Mouse (Mus musculus): ENCODE measurements around the gene Gps2. TPM values are rescaled to one million over a fixed set of nuclear protein-coding genes. Genes with fewer than 3 reads are reported as not detected.

Gene Gps2
- polyA plus RNA-seq, 1 experiment, result 116 TPM

DNA sequence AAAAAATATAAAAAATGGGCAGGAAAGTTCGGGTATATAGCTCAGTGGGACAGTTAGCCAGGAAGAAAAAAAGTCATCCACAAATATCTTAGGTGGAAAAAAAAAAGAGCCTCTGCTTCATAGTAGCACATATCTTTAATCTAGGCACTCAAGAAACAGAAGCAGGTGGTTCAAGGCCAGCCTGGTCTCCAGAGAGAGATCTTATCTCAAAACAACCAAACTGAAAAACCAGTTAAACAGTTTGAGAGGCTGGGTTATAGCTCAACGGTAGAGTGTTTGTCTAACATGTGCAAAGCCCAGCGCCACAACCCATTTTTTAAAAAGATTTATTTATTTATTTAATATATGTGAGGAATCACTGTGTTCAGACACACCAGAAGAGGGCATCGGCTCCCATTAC, 19.4 kb downstream of the Gps2 start:
- H3K4me3 ChIP-seq (replicated peaks), result no peak overlapping the region
- TF ChIP-seq GATA1 (IDR thresholded peaks at IDR 0.05; ENCODE audit: borderline replicate concordance, low read length) (no peak), FLI1 (IDR thresholded peaks at IDR 0.05; ENCODE audit: low read length) (no peak)

DNA sequence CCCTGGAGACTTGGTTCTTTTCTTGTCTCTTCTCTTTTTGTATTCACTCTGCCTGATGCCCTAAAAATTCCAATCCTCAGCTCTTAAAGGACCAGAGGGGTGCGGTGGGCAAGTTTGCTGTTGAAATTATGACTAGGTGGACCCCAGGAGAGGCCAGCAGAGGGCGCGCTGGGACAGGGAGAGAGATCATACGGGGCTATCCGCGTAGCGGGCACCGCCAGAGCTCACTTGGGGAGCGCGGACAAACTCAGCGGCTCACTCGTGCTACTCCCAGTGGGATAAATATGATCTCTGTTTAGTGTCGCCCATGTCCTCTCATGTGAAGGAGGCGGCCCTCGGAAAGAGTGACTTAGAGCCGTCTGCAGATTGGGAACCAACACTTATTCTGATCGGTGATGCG, 20.5 kb downstream of the Gps2 start:
- no peak for TF ChIP-seq FLI1 (IDR thresholded peaks at IDR 0.05; ENCODE audit: low read length)
- TF ChIP-seq GATA1 (IDR thresholded peaks at IDR 0.05; ENCODE audit: borderline replicate concordance, low read length), result no peak
- Histone ChIP-seq H3K27me3 (replicated peaks) (peaks cover 50% of the 10 kb centered on the region), H3K9me3 (no peaks in the 10 kb centered on the region), H3K4me3 (replicated peaks) (peak overlapping the region; percentile 85), H3K4me1 (peaks cover 54% of the 10 kb centered on the region), H3K36me3 (replicated peaks; ENCODE audit: low read length) (no peaks in the 10 kb centered on the region)

More for the DNA sequence above, 19.4 kb downstream of the Gps2 start:
- no peaks in the 10 kb centered on the region for H3K36me3 ChIP-seq (replicated peaks; ENCODE audit: low read length)
- peaks cover 54% of the 10 kb centered on the region for H3K4me1 ChIP-seq
- peaks cover 39% of the 10 kb centered on the region for H3K27me3 ChIP-seq (replicated peaks)
- no peaks in the 10 kb centered on the region for H3K9me3 ChIP-seq

DNA sequence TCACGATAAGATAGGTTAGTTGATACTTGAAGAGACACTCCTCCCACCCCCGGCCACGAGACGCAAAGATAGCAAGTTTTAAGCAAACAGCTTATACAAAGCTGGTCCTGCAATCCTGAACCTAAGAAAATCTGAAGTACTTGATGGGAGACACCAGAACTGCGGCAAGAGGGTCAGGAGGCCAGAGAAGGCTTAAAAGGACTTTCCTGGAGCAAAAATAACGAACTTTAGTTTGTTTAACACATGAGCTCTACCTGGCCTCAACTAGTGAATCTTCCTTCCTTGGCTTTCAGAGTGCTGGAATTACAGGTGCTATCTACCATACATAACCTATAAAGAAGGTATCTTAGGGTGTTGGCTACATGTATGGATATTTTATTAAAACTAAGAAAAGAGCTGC, 21.0 kb downstream of the Gps2 start:
- peaks cover 54% of the 10 kb centered on the region for H3K4me1 ChIP-seq
- TF ChIP-seq GATA1 (IDR thresholded peaks at IDR 0.05; ENCODE audit: borderline replicate concordance, low read length), result no peak
- no peak for TF ChIP-seq FLI1 (IDR thresholded peaks at IDR 0.05; ENCODE audit: low read length)
- H3K4me3 ChIP-seq (replicated peaks), result no peak overlapping the region
- no peaks in the 10 kb centered on the region for H3K36me3 ChIP-seq (replicated peaks; ENCODE audit: low read length)
- no peaks in the 10 kb centered on the region for H3K9me3 ChIP-seq
- peaks cover 55% of the 10 kb centered on the region for H3K27me3 ChIP-seq (replicated peaks)

DNA sequence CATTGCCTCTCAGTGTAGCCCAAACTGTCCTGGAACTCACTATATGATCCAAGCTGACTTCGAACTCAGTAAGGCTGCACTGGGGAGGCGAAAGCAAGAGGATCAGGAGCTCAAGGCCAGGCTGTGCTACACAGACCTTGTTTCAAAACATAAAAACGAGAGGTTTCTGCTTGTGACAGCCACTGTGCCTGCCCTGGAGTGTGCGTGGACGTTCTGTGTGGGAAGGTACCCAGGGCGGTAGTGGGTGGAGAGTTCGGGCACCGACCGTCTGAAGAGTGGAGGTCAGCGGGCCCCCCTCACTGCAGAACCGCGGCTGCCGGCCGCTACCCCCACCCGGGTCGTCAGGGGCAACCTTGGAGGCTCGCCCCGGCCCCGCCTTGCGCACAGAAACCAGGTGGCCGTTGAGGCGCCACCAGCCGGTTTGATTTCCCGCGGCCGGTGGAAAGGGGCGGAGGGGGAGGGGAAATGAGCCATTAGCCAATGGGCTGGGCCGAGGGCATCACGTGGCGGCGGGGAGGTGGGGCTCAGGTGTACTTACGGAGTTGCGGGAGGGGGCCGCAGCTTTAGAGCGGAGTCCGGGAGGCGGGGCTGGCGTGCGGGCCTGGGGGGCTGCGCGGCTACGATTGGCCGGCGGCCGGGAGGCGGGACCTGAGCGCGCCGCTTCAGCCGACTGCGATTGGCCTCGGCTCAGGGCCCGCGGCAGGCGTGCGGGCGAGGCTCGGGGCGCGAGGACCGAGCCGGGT, 21.6 kb downstream of the Gps2 start, which contains the start of gene Ybx2:
TSS of gene Ybx2 (plus strand) at position 660 of the 743 bp plus-strand sequence.
- peaks cover 54% of the 10 kb centered on the region for H3K4me1 ChIP-seq
- H3K9me3 ChIP-seq, result no peaks in the 10 kb centered on the region
- TF ChIP-seq GATA1 (IDR thresholded peaks at IDR 0.05; ENCODE audit: borderline replicate concordance, low read length), result no peak
- TF ChIP-seq FLI1 (IDR thresholded peaks at IDR 0.05; ENCODE audit: low read length), result no peak
- H3K36me3 ChIP-seq (replicated peaks; ENCODE audit: low read length), result no peaks in the 10 kb centered on the region
- H3K27me3 ChIP-seq (replicated peaks), result peaks cover 61% of the 10 kb centered on the region
- peak within 1 kb of the TSS; percentile 90 for H3K4me3 ChIP-seq (replicated peaks)

DNA sequence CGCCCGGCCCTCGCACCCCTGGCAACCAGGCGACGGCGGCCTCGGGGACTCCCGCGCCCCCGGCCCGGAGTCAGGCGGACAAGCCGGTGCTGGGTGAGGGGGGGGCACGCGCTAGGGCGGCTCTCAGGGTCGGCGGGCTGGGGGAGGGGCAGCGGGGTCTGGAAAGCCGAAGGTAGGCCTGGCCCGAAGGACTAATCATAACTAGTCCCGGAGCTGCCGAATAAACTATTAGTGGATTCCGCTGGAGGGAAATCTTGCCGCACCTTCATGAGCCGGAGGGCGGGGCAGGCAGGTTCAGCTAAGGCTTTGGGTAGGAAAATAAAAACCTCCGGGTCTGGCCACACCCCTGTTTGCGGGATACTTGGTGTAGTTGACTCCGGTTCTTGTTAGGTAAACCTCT, 22.5 kb downstream of the Gps2 start:
- H3K4me1 ChIP-seq, result peaks cover 51% of the 10 kb centered on the region
- H3K9me3 ChIP-seq, result no peaks in the 10 kb centered on the region
- TF ChIP-seq FLI1 (IDR thresholded peaks at IDR 0.05; ENCODE audit: low read length) (no peak), GATA1 (IDR thresholded peaks at IDR 0.05; ENCODE audit: borderline replicate concordance, low read length) (no peak)
- peaks cover 69% of the 10 kb centered on the region for H3K27me3 ChIP-seq (replicated peaks)
- H3K4me3 ChIP-seq (replicated peaks), result peak overlapping the region; percentile 90
- no peaks in the 10 kb centered on the region for H3K36me3 ChIP-seq (replicated peaks; ENCODE audit: low read length)

DNA sequence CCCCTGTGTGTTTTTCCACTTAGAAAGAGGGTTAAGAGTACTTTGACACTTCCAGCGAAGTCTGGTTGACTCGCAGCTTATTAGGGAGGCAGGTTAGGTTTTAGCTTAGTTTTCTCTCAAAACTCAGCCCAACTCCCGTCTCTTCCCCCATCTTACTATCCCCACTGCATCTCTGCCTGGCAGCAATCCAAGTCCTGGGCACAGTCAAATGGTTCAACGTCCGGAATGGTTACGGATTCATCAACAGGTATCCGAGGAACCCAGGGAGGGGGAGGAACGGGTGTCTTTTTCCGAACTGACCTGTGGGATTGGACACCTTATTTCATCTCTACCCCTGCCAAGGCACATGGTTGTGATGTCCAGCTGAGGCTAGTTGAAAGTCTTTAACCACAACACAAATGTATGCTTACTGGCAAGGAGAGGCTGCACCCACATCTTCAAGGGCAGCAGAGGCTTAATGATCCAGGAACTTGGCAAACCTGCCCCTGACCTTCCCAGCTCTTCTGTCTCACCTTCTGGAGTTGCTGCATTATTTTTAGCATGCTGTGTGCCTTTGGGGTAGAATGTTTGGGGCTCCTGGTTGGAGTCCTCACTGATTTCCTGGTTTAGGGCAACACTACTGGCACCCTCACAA, 23.1 kb downstream of the Gps2 start:
- TF ChIP-seq GATA1 (IDR thresholded peaks at IDR 0.05; ENCODE audit: borderline replicate concordance, low read length) (no peak), FLI1 (IDR thresholded peaks at IDR 0.05; ENCODE audit: low read length) (no peak)
- Histone ChIP-seq H3K9me3 (no peaks in the 10 kb centered on the region), H3K27me3 (replicated peaks) (peaks cover 72% of the 10 kb centered on the region), H3K4me3 (replicated peaks) (no peak overlapping the region), H3K4me1 (peaks cover 44% of the 10 kb centered on the region), H3K36me3 (replicated peaks; ENCODE audit: low read length) (no peaks in the 10 kb centered on the region)

DNA sequence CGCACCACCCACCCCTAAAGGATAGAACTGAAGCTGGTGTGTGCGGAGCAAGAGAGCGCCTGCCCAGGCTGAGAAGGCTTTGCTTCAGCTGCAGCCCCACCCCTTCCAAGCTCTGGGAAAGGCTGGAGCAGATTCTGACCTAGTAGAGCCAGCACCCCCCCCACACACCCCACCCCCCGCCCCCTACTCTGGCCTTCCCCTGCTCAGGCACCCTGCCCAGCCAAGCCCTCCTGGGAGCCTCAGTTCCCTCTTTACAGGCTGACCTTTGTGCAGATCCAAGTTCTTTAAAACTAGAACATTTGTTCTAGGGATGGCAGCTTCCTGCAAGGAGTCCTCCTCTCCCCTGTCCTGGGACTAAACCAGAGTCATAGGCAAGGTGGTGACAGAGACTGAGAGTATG, 23.7 kb downstream of the Gps2 start:
- peaks cover 77% of the 10 kb centered on the region for H3K27me3 ChIP-seq (replicated peaks)
- TF ChIP-seq GATA1 (IDR thresholded peaks at IDR 0.05; ENCODE audit: borderline replicate concordance, low read length) (no peak), FLI1 (IDR thresholded peaks at IDR 0.05; ENCODE audit: low read length) (no peak)
- H3K4me1 ChIP-seq, result peaks cover 38% of the 10 kb centered on the region

DNA sequence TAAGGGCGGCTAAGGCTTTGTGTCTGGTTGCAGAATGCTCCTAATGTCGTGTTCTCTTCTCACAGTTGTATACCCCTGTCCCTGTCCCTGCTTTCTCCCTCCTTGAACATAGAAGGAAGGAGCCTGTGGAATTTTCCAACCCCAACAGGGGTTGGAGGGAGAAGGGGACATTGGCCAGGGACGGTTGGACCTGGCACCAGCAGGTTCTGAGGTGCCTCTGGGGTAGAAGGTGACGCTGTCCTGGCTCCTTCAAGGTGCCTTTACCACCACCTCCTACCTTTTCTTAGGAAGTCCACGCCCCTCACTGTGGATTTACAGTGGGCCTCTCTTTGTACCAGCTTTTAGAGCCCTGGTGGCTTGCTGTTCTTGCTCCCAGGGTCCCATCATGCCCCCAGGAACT, 24.1 kb downstream of the Gps2 start:
- TF ChIP-seq GATA1 (IDR thresholded peaks at IDR 0.05; ENCODE audit: borderline replicate concordance, low read length), result no peak
- no peak for TF ChIP-seq FLI1 (IDR thresholded peaks at IDR 0.05; ENCODE audit: low read length)
- Histone ChIP-seq H3K36me3 (replicated peaks; ENCODE audit: low read length) (no peaks in the 10 kb centered on the region), H3K27me3 (replicated peaks) (peaks cover 81% of the 10 kb centered on the region), H3K9me3 (no peaks in the 10 kb centered on the region), H3K4me1 (peaks cover 34% of the 10 kb centered on the region), H3K4me3 (replicated peaks) (no peak overlapping the region)

More for the DNA sequence above, 23.7 kb downstream of the Gps2 start:
- H3K9me3 ChIP-seq, result no peaks in the 10 kb centered on the region
- no peaks in the 10 kb centered on the region for H3K36me3 ChIP-seq (replicated peaks; ENCODE audit: low read length)
- H3K4me3 ChIP-seq (replicated peaks), result no peak overlapping the region

DNA sequence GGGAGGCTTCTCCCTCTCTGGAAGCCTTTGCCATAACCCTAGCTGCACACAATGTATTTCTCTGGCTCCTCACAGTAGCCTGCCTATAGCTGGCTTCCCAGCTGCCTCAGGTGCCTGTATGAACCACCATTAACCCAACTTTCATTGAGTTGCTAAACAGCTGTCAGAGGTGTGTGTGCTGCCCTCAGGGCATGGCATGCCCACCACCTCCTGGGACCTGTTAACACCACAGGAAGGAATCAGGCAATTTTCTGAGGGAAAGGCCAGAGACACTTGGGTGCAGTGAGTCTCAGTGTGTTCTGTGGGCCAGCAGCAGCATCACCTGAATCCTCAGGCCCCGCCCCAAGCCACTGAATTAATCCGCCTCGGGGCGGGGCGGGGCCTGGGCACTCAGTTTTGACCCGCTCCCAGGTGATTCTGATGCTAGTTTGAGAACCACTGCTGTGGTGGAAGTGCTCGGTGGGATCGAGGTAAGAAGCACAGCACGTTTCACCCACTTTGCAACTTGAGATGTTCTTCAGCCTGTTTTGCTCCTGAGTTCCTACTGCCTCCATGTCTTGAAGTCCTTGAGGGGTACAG, 24.8 kb downstream of the Gps2 start:
- H3K9me3 ChIP-seq, result no peaks in the 10 kb centered on the region
- peaks cover 88% of the 10 kb centered on the region for H3K27me3 ChIP-seq (replicated peaks)
- no peak overlapping the region for H3K4me3 ChIP-seq (replicated peaks)
- H3K4me1 ChIP-seq, result peaks cover 34% of the 10 kb centered on the region
- TF ChIP-seq GATA1 (IDR thresholded peaks at IDR 0.05; ENCODE audit: borderline replicate concordance, low read length) (no peak), FLI1 (IDR thresholded peaks at IDR 0.05; ENCODE audit: low read length) (no peak)
- H3K36me3 ChIP-seq (replicated peaks; ENCODE audit: low read length), result no peaks in the 10 kb centered on the region

DNA sequence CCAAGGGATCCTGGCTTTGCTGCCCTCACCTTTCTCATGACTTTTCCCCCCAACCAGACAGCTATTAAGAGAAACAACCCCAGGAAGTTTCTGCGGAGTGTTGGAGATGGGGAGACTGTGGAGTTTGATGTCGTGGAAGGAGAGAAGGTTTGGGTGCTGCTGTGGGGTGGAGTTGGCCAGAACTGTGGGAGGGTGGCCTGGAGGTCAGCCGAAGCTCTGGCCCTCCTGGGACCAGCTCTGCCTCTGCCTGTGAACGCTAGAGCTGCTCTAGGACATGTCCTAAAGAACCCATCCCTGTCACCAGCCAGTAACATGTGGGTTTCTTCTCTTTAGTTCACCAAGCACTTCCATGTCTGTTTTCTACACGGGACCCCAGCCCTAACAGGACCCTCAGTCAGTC, 25.5 kb downstream of the Gps2 start:
- H3K36me3 ChIP-seq (replicated peaks; ENCODE audit: low read length), result no peaks in the 10 kb centered on the region
- H3K4me3 ChIP-seq (replicated peaks), result no peak overlapping the region
- peaks cover 94% of the 10 kb centered on the region for H3K27me3 ChIP-seq (replicated peaks)
- H3K4me1 ChIP-seq, result peaks cover 29% of the 10 kb centered on the region
- no peaks in the 10 kb centered on the region for H3K9me3 ChIP-seq
- TF ChIP-seq FLI1 (IDR thresholded peaks at IDR 0.05; ENCODE audit: low read length) (no peak), GATA1 (IDR thresholded peaks at IDR 0.05; ENCODE audit: borderline replicate concordance, low read length) (no peak)
